Mouse (Mus musculus) left cerebral cortex, adult 8-10 months (tissue): ENCODE measurements around the gene Zfr2. TPM values are rescaled to one million over a fixed set of nuclear protein-coding genes. Genes with fewer than 3 reads are reported as not detected.
A peak's percentile ranks its signal among the peaks of the same experiment; 100 is the strongest.
"Not testable (repeated sequence)": the region's sequence is repeated elsewhere in the genome, so short reads cannot be mapped to it uniquely, and the experiment has no call there.

Source experiments
- DNase-seq, 2 experiments: peaks; one replicate each; pipeline ENCODE4 v3.0.0; 2022; ENCODE audit warnings: low spot score in 2 of 2
- total RNA-seq, 4 experiments: library from RNA; stranded (reverse); gene quantifications; 2 replicates each; pipeline ENCODE4 v1.2.4; 2022

Zfr2 gene
- total RNA-seq, 4 experiments from 2014 or later: 58.4 to 65.1 (median 60.8) TPM

- DNase-seq: no peak
Observed at GRCm38 (mm10) chr10:81202978-81203720, 29.8 kb upstream of the Zfr2 start.

GRCm38 (mm10) chr10:81204137-81204536, 28.8 kb upstream of the Zfr2 start:
- no peak for DNase-seq

- DNase-seq: no peak
Observed at GRCm38 (mm10) chr10:81210154-81210553, 22.8 kb upstream of the Zfr2 start.

- DNase-seq: no peak
Observed at GRCm38 (mm10) chr10:81216260-81216659, 16.7 kb upstream of the Zfr2 start.

- DNase-seq: no peak
Observed at GRCm38 (mm10) chr10:81216810-81217209, 16.1 kb upstream of the Zfr2 start.

GRCm38 (mm10) chr10:81217267-81217666, 15.7 kb upstream of the Zfr2 start:
- not testable (repeated sequence) for DNase-seq

- DNase-seq: peak in 1 of 2 experiments; percentile 46
Observed at GRCm38 (mm10) chr10:81217964-81218363, 15.0 kb upstream of the Zfr2 start.

- DNase-seq: no peak
Observed at GRCm38 (mm10) chr10:81221402-81222015, 11.4 kb upstream of the Zfr2 start.

- not testable (repeated sequence) for DNase-seq
Observed at GRCm38 (mm10) chr10:81223731-81224130, 9.2 kb upstream of the Zfr2 start.

GRCm38 (mm10) chr10:81229735-81230437, 3.1 kb upstream of the Zfr2 start:
- DNase-seq: peak in 1 of 2 experiments; percentile 57

GRCm38 (mm10) chr10:81230438-81231332, 2.3 kb upstream of the Zfr2 start, which contains the start of gene Atcay:
Gene Atcay (minus strand): TSS chr10:81230833.
- peak; percentile 72 to 87 for DNase-seq

GRCm38 (mm10) chr10:81231436-81231835, 1.5 kb upstream of the Zfr2 start:
- DNase-seq: peak in 1 of 2 experiments; percentile 8

- DNase-seq: no peak
Observed at GRCm38 (mm10) chr10:81233226-81233585, 251 bp downstream of the Zfr2 start.

GRCm38 (mm10) chr10:81234206-81234605, 1.3 kb downstream of the Zfr2 start:
- DNase-seq: no peak

GRCm38 (mm10) chr10:81236471-81237268, 3.7 kb downstream of the Zfr2 start:
- no peak for DNase-seq

GRCm38 (mm10) chr10:81238618-81239017, 5.7 kb downstream of the Zfr2 start:
- DNase-seq: no peak

GRCm38 (mm10) chr10:81240876-81241275, 7.9 kb downstream of the Zfr2 start:
- DNase-seq: no peak

- no peak for DNase-seq
Observed at GRCm38 (mm10) chr10:81242021-81242420, 9.1 kb downstream of the Zfr2 start.

- no peak for DNase-seq
Observed at GRCm38 (mm10) chr10:81244146-81244545, 11.2 kb downstream of the Zfr2 start.

- no peak for DNase-seq
Observed at GRCm38 (mm10) chr10:81244595-81244994, 11.6 kb downstream of the Zfr2 start.
